Mouse (Mus musculus): ENCODE measurements around the gene Nek2. TPM values are rescaled to one million over a fixed set of nuclear protein-coding genes. Genes with fewer than 3 reads are reported as not detected.

The Nek2 gene
- polyA plus RNA-seq (2015; fragmentation: Nextera tagmentation; extraction: Ambion mirVana) = 45.6 and 47.6 TPM in 2 replicates

DNA sequence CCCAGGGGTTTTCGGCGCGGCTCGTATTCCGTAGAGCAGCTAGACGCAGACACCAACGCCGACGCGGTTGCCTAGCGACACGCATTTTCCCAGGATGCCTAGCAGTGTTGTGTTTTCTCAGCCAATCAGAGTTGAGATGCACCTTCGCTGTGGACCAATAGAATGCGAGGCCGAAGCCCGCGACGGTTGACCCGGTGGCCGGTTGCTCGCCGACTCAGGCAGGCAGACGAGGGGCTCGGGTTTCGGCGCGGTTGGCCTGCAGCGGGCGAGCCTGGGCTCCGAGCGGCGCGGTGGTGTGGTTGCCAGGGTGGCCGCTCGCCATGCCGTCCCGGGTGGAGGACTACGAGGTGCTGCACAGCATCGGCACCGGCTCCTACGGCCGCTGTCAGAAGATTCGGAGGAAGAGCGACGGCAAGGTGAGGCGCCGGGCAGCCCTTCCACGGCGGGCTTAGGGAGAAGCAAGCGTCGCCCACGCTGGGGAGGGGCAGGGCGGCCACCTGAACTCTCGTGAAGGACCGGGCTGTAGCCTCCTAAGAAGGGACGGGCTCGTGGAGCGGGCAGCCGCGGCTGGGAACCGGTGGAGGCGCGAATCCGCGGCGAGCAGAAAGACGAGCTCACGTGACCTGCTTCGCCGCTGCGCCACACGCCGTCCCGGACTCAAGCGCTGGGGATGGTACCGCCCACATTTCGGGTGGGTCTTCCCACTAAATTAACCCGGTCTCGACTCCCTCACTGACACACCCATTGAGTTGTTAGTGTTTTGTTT, at the start of gene Nek2:
Gene Nek2 (plus strand): TSS at position 119 of the 766 bp plus-strand sequence.
- peaks cover 7% of the 10 kb centered on the region; the same call in 1 of the 2 replicates for H3K4me1 ChIP-seq (replicated peaks)
- no peaks in the 10 kb centered on the region for H3K27me3 ChIP-seq (replicated peaks)
- no peaks in the 10 kb centered on the region for H3K9me3 ChIP-seq
- ATAC-seq = peak; percentile 95
- peaks cover 10% of the 10 kb centered on the region; the same call in 1 of the 2 replicates for H3K36me3 ChIP-seq
- peak within 1 kb of the TSS; percentile 81 for H3K27ac ChIP-seq
- WGBS = under 1% methylated on average over 79 of the region's 79 CpGs
- peak within 1 kb of the TSS; percentile 61 for H3K9ac ChIP-seq
- H3K4me3 ChIP-seq (replicated peaks) = peak within 1 kb of the TSS; percentile 65
- H3K4me2 ChIP-seq (replicated peaks) = peak within 1 kb of the TSS; percentile 83

DNA sequence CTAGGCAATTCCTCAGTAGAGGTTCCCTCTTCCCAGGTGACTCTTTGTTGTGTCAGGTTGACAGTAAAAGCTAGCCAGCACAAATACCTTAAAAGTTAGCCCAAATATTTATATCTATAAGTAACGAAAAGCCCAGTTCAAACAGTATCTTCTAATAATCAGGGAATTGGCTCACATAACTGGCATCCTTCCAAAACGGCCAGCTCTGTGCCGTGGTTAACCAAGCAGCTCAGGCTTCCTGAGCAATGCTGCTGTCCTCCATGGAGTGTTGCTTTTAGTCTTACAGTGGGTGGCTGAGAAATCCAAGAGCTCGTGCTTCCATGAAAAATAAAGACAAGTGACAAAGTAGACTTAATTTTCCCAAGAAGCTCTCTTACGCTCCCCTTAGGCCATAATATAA, 47.1 kb upstream of the Nek2 start:
- H3K4me1 ChIP-seq (replicated peaks) = no peaks in the 10 kb centered on the region
- ATAC-seq = no peak
- H3K9me3 ChIP-seq = no peaks in the 10 kb centered on the region
- H3K9ac ChIP-seq = no peak overlapping the region
- 62% methylated on average over 5 of the region's 5 CpGs for WGBS
- no peaks in the 10 kb centered on the region for H3K27me3 ChIP-seq (replicated peaks)
- H3K36me3 ChIP-seq = peaks cover 23% of the 10 kb centered on the region
- no peak overlapping the region for H3K27ac ChIP-seq
- H3K4me3 ChIP-seq (replicated peaks) = no peak overlapping the region
- H3K4me2 ChIP-seq (replicated peaks) = no peak overlapping the region

DNA sequence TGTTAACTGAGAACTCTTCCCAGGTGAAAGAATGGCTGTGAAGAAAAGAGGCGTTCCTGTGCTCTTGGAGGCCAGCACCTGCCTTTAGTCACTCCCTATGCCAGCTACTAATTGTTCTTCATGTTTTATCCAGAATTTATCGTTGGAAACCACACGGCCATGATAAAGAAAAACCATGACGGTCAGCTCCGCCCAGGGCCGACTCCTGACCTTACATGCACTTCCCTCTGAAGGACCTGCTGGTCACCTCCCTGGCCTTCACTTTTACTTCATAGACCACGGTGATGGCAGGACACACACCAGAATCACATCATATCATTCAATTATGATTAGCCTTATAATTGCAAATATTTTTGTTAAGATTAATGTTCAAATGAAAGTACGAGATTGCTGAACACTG, 46.1 kb upstream of the Nek2 start:
- Histone ChIP-seq H3K27ac (no peak overlapping the region), H3K4me2 (replicated peaks) (no peak overlapping the region), H3K4me1 (replicated peaks) (no peaks in the 10 kb centered on the region), H3K36me3 (peaks cover 23% of the 10 kb centered on the region), H3K9ac (no peak overlapping the region), H3K4me3 (replicated peaks) (no peak overlapping the region), H3K9me3 (no peaks in the 10 kb centered on the region), H3K27me3 (replicated peaks) (no peaks in the 10 kb centered on the region)
- WGBS = 87% methylated on average over 8 of the region's 8 CpGs
- no peak for ATAC-seq

DNA sequence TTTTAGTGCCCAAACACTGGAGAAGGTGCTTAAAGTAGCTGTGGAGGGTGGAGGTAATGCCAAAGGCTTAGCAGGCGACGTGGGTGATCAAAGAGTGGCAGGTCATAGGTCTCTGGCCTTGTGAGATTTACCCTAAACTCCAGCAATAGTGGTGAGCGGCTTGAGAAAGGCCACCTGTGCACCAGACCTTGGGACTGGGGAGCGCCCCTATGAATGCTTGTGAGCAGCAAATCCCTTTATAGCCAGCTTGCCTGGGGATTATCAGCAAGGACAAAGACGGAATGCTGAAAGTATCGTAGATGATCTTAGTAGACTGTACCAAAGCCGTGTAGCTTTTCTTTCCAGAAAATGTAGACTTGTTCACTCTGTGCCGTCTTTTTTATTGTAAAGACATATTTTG, 43.7 kb upstream of the Nek2 start:
- ATAC-seq = no peak
- H3K27ac ChIP-seq = no peak overlapping the region
- peaks cover 23% of the 10 kb centered on the region for H3K36me3 ChIP-seq
- H3K9me3 ChIP-seq = no peaks in the 10 kb centered on the region
- H3K4me3 ChIP-seq (replicated peaks) = no peak overlapping the region
- no peak overlapping the region for H3K4me2 ChIP-seq (replicated peaks)
- no peaks in the 10 kb centered on the region for H3K4me1 ChIP-seq (replicated peaks)
- H3K9ac ChIP-seq = no peak overlapping the region
- H3K27me3 ChIP-seq (replicated peaks) = no peaks in the 10 kb centered on the region
- 64% methylated on average over 8 of the region's 8 CpGs for WGBS

DNA sequence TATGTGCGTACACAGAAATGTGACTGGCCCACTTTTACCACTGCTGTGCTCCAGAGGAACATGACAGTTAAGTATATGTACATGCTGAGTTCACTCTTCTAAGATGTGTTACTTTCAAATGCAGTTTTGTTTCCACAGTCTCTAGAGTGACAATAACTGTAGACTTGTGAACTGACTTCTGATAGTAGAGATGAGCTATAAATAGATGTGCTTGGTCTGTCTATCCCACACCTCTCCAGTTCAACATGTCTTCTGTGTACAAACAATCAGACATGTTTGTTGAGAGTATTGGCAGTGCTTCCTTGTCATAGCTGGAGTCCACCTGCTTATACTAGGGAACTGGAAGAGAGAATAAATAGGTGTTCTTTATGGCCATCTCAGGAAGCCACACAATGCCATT, 40.8 kb upstream of the Nek2 start:
- H3K9me3 ChIP-seq = no peaks in the 10 kb centered on the region
- no peak overlapping the region for H3K4me2 ChIP-seq (replicated peaks)
- 90% methylated on average over 1 of the region's 1 CpGs for WGBS
- H3K9ac ChIP-seq = no peak overlapping the region
- no peak for ATAC-seq
- peaks cover 14% of the 10 kb centered on the region; the same call in 1 of the 2 replicates for H3K36me3 ChIP-seq
- no peak overlapping the region for H3K4me3 ChIP-seq (replicated peaks)
- no peaks in the 10 kb centered on the region for H3K27me3 ChIP-seq (replicated peaks)
- no peaks in the 10 kb centered on the region for H3K4me1 ChIP-seq (replicated peaks)
- no peak overlapping the region for H3K27ac ChIP-seq

DNA sequence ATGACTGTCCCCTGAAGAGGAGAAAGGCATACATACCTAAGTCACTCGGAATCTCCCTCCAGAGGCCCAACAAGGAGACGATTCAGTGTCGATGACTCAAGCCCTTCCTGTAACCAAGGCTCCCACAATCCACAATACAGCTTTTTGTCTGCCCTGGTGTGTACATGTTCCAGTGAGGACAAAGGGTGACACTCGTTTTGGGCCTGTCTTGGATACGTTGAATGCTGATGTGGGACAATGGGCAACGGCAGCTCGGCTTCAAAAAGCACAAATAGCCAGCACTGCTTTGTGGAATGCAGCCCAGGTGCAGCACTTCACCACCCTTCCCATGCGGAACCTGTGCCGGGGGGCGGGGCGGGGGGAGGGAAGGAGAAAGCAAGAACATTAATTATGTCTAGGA, 36.1 kb upstream of the Nek2 start:
- H3K4me3 ChIP-seq (replicated peaks) = no peak overlapping the region
- ATAC-seq = no peak
- no peak overlapping the region for H3K4me2 ChIP-seq (replicated peaks)
- no peaks in the 10 kb centered on the region for H3K9me3 ChIP-seq
- H3K4me1 ChIP-seq (replicated peaks) = no peaks in the 10 kb centered on the region
- WGBS = 71% methylated on average over 11 of the region's 11 CpGs
- H3K27ac ChIP-seq = no peak overlapping the region
- H3K36me3 ChIP-seq = no peaks in the 10 kb centered on the region
- no peaks in the 10 kb centered on the region for H3K27me3 ChIP-seq (replicated peaks)
- H3K9ac ChIP-seq = no peak overlapping the region

DNA sequence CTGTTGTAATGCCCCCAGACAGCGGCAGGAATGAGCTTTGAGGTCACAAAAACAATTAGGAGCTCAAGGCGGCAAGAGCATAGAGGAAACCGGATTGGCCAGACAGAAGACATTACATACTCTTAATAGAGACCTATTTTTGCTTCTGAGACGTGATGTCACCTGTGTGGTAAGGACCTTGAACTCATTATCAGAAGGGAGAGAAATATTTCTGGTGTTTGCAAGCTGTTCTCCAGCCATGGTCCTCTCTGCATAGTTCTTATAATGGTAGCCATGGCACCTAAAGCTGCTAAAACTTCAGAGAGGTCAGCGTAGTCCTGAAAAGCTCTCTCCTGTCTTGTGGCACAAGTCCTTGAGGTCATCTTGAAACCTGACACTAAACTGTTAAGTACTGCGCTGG, 35.0 kb upstream of the Nek2 start:
- H3K27ac ChIP-seq = no peak overlapping the region
- 69% methylated on average over 6 of the region's 6 CpGs for WGBS
- ATAC-seq = no peak

DNA sequence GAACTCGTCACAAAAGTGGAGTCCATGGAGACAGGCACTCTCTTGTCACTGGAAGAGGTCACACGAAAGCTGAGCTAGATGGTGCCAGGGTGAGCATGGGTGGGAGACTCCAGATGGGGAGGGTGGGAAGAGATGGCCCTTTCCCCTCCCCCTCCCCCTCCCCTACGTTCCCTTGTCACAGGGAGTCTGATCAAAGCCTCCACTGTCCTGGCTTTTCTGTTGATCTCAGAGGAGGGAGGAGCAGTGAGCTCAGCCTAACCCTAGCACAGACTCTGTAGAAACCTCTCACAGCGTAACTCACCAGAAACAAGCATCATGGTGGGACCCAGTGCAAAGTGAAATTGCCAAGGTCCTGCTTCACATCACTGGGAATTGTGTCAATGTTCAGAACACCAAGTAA, 33.9 kb upstream of the Nek2 start:
- ATAC-seq = no peak

More for the DNA sequence above, 35.0 kb upstream of the Nek2 start:
- H3K4me2 ChIP-seq (replicated peaks) = no peak overlapping the region
- H3K9me3 ChIP-seq = no peaks in the 10 kb centered on the region
- no peaks in the 10 kb centered on the region for H3K27me3 ChIP-seq (replicated peaks)
- H3K4me1 ChIP-seq (replicated peaks) = no peaks in the 10 kb centered on the region
- H3K4me3 ChIP-seq (replicated peaks) = no peak overlapping the region
- H3K9ac ChIP-seq = no peak overlapping the region
- no peaks in the 10 kb centered on the region for H3K36me3 ChIP-seq

DNA sequence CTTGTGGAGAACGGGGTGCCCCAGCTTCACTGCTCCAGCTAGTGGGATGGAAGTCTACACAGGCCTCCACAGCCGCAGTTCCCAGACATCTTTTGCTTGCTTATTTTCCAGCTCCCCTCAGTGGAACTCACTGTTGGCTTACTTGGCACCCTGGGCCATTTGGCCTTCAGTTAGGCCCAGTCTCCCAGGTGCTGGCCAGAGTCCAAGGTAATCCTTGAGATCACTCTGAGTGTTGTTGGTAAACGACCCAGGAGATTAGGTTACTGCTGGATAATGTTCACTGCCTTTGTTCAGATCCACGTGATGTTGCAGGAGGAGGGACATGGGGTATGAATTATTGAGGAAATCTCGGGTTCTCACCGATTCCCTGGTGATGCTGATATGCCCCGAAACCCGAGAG, 28.3 kb upstream of the Nek2 start:
- Histone ChIP-seq H3K36me3 (no peaks in the 10 kb centered on the region), H3K4me1 (replicated peaks) (peaks cover 7% of the 10 kb centered on the region), H3K4me3 (replicated peaks) (no peak overlapping the region), H3K27ac (no peak overlapping the region), H3K27me3 (replicated peaks) (no peaks in the 10 kb centered on the region), H3K9ac (no peak overlapping the region), H3K4me2 (replicated peaks) (no peak overlapping the region), H3K9me3 (no peaks in the 10 kb centered on the region)
- peak; percentile 52 for ATAC-seq
- WGBS = 72% methylated on average over 8 of the region's 8 CpGs

More for the DNA sequence above, 33.9 kb upstream of the Nek2 start:
- no peaks in the 10 kb centered on the region for H3K9me3 ChIP-seq
- H3K4me3 ChIP-seq (replicated peaks) = no peak overlapping the region
- no peak overlapping the region for H3K27ac ChIP-seq
- no peaks in the 10 kb centered on the region for H3K4me1 ChIP-seq (replicated peaks)
- no peak overlapping the region for H3K4me2 ChIP-seq (replicated peaks)
- H3K36me3 ChIP-seq = no peaks in the 10 kb centered on the region
- no peak overlapping the region for H3K9ac ChIP-seq
- 52% methylated on average over 3 of the region's 4 CpGs for WGBS
- H3K27me3 ChIP-seq (replicated peaks) = no peaks in the 10 kb centered on the region

DNA sequence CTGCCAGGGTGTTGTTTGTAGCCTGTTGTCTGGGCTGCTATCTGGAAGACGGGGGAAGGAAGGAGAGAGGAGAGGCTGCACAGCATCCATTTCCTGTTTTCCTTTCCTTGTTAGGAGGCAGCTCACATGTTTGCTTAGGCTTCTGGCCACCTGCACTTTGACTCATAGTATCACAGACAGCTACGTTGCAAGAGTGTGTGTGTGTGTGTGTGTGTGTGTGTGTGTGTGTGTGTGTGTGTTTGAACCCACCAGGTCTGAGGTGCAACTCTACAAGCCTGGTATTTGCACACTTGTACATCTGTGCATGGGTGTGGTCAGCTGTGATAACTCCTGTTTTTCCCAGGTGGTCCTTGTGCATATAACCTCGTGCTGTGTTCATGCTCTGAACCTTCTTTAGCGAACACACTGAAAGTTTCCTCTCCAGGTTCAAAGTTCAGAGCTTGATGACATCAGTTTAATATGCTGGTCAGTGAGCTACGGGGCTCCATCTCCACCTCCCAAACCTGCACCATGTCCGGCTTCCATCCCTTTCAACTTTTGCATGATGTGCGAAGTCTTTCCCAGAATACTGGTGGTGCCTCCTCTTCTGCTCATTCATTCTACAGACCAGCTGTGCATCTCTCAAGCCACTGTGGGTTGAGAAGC, 27.2 kb upstream of the Nek2 start:
- Histone ChIP-seq H3K4me3 (replicated peaks) (no peak overlapping the region), H3K36me3 (no peaks in the 10 kb centered on the region), H3K4me1 (replicated peaks) (peaks cover 7% of the 10 kb centered on the region), H3K27me3 (replicated peaks) (no peaks in the 10 kb centered on the region), H3K9me3 (no peaks in the 10 kb centered on the region), H3K27ac (no peak overlapping the region), H3K9ac (no peak overlapping the region), H3K4me2 (replicated peaks) (no peak overlapping the region)
- WGBS = 54% methylated on average over 7 of the region's 7 CpGs
- ATAC-seq = peak; percentile 67

DNA sequence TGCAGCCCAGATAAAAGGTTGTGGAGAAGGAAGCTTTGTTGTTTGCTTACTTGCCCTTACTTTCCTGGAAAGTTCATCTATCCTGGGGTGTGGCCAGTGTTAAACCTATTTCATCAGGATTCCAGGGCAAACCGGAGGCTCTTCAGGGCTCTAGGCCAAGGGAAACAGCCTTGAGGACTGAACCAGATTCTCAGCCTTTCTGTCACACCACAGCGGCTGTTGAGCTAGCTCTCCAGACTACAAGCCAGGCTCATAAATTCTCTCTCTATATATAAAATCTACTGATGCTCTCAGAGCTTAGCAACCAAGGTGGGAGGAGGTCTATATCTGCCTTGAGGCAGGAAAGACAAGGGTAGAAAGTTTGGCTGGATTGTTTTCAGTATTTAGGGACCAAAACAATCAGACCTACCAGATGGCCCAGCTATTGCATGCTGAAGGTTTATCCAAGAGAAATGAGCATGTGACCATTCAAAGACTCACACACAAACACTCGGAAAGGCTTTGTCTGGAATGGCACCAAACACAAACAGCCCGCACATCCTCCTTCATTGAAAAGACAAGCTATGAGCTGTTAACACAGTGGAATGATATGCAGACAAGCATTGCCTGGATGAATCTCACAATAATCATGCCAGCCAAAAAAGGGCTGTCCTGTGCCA, 24.9 kb upstream of the Nek2 start:
- no peak for ATAC-seq
- 79% methylated on average over 4 of the region's 4 CpGs for WGBS

DNA sequence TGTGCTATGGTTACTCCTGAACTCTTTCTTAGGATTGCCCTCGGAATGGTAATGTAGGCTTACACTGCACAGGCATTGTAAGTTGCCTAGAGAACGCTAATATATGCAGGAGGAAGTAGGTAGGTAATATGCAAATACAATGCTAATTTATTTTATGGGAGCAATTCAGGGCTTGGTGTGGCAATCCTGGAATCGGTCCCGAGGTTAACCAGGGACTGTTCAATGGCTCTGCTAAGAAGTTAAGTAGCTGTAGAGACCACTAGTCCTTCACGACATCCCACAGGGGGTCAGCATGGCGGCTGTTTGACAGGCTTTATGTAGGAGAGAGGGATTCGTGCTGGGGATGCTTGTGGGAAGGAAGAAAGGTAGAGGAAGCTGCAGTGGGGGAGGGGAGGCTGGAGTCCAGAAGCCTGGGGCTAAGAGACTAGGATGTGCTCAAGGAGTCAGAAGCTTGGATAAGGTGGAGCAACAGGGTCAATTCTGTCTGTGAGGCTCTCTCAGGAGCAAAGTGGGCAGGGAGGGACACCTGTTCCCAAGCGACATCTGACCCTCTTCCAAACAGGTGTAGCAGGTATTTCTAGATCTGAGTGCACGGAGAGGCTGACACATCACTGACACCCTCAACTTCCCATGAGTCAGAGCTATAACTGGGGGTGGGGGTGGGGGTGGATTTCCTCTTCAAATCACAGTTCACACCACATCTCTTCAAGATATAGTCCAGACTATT, 19.0 kb upstream of the Nek2 start:
- peak overlapping the region; percentile 65 for H3K27ac ChIP-seq
- no peak overlapping the region for H3K9ac ChIP-seq
- ATAC-seq = peak; percentile 91
- H3K4me2 ChIP-seq (replicated peaks) = peak overlapping the region; percentile 31; the same call in 1 of the 2 replicates
- peaks cover 12% of the 10 kb centered on the region for H3K4me1 ChIP-seq (replicated peaks)
- no peaks in the 10 kb centered on the region for H3K36me3 ChIP-seq
- no peaks in the 10 kb centered on the region for H3K27me3 ChIP-seq (replicated peaks)
- H3K9me3 ChIP-seq = no peaks in the 10 kb centered on the region
- H3K4me3 ChIP-seq (replicated peaks) = no peak overlapping the region
- 50% methylated on average over 9 of the region's 9 CpGs for WGBS

More for the DNA sequence above, 24.9 kb upstream of the Nek2 start:
- peaks cover 7% of the 10 kb centered on the region for H3K4me1 ChIP-seq (replicated peaks)
- no peak overlapping the region for H3K4me2 ChIP-seq (replicated peaks)
- H3K36me3 ChIP-seq = no peaks in the 10 kb centered on the region
- no peaks in the 10 kb centered on the region for H3K27me3 ChIP-seq (replicated peaks)
- no peak overlapping the region for H3K27ac ChIP-seq
- H3K4me3 ChIP-seq (replicated peaks) = no peak overlapping the region
- H3K9ac ChIP-seq = no peak overlapping the region
- no peaks in the 10 kb centered on the region for H3K9me3 ChIP-seq
